Mouse (Mus musculus) cerebellum, adult 9-11 months (tissue): ENCODE data around the gene Enoph1.
A peak's percentile ranks its signal among the peaks of the same experiment; 100 is the strongest.

Source experiments
- DNase-seq: peaks from one replicate; pipeline ENCODE4 v3.0.0; 2022

Enoph1 gene

DNA sequence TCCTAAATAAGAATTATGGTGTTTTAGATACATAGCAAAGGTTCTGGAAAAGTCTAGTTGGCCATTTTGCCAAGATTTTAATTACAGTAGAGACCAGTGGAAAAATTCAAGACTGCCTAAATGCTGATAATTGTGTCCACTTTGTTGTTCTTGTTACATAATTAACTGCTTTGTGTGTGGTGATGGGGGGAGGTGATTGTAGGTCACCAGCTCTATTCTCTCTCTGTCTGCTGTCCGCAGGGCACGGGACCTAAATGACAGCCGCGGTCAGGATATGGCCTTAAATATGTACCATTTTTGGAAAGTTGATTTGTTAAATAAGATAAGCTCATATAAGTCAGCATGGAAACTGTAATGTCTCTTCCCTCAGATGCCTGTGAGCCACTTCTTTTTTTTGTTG is 1.5 kb downstream of the Enoph1 start:
- no peak for DNase-seq

DNA sequence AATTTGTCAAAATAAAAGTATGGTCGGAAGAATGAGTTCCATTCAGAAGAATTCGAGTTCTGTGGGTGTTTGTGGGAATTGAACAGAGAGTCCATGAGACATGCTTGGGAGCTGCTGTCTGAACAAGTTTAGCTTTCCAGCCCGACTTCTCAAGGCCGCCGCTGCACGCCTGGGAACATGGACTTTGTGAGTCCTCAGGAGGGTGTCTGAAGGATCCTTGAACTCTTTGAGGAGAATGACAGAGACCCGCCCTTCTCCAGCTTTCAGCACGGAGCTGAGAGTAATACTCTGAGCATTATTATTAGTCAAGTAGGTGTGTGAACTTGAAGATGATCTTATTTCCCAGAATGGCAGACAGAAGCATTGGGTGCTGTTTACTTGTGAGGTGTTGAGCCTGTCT is 2.7 kb downstream of the Enoph1 start:
- DNase-seq, result no peak

DNA sequence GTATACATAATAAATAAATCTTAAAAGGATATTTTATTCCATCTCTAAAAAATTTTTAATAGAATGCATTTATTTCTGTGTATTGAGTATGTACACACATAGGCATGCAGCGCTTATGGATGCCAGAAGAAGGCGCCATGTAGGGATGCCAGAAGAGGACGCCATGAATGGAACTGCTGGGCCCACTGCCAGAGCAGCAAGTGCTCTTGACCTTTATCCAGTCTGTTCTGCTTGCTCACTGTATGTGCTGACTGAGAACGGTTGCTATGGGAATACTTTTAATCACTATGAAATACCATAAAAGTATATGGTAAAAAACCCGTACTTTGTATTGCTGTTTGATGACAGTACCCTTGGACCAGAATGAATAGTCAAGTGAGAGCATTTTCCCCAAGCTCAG is 3.6 kb downstream of the Enoph1 start:
- DNase-seq, result peak; percentile 79

- DNase-seq, result no peak
Observed at GRCm38 (mm10) chr5:100044030-100044429, 4.2 kb downstream of the Enoph1 start.

DNA sequence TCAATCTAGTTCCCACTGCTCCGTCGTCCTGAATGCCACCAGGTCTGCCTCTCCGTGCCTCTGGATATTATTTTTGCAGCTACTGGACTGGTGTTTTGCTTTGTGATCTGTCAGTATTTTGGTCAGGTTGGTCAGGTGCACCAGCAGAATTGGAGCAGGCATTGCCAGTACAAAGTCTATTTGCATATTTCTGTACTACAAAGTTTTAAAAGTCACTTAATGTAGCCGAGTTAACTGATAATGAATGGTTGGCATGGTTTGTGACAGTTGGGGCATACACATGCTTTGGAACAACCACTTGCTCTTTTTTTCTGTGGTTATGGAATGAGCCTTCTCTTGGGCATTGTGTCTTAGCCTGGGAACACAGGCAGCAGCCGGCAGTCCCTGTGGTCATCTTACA is 4.8 kb downstream of the Enoph1 start:
- no peak for DNase-seq

DNA sequence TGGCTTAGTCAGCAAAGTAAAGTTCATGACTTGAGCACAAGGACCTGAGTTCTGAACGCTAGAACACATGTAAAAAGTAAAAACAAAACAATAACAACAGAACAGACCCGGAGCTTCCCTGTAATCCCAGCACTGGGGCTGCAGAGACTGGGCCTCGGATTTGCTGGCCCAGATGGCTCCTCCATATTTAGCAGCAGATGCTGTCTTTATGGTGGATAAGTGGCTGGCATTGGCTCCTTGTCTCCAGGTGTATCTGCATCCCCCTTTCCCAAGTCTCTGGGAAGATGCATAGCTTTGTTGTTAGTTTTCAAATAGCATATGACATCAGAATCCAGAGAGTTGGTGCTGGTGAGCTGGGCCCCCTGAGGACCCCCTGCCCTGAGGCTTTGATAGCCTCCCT is 6.3 kb downstream of the Enoph1 start:
- no peak for DNase-seq

- DNase-seq, result no peak
Observed at GRCm38 (mm10) chr5:100047143-100047640, 7.4 kb downstream of the Enoph1 start.

DNA sequence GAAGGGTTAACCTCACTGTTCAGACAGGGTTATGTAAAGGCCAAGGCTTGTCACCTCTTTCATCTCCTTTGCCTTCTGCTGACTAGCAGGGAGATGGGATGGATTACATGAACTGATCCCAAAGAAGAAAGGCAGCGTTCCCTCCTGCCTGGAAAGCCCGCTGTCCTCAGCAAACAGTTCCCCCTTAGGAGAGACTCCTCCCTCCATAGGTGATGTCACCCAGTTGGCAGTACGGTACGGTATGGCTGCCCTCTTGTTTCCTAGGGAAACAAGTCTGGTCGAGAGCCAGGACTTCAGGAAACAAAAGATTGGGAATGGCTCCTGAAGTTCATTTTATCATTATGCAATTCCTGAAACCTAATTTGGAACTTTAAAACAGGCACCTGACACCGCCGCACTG is 8.1 kb downstream of the Enoph1 start:
- peak; percentile 47 for DNase-seq

- no peak for DNase-seq
Observed at GRCm38 (mm10) chr5:100049904-100050303, 10.1 kb downstream of the Enoph1 start.

- no peak for DNase-seq
Observed at GRCm38 (mm10) chr5:100052728-100053127, 12.9 kb downstream of the Enoph1 start.

DNA sequence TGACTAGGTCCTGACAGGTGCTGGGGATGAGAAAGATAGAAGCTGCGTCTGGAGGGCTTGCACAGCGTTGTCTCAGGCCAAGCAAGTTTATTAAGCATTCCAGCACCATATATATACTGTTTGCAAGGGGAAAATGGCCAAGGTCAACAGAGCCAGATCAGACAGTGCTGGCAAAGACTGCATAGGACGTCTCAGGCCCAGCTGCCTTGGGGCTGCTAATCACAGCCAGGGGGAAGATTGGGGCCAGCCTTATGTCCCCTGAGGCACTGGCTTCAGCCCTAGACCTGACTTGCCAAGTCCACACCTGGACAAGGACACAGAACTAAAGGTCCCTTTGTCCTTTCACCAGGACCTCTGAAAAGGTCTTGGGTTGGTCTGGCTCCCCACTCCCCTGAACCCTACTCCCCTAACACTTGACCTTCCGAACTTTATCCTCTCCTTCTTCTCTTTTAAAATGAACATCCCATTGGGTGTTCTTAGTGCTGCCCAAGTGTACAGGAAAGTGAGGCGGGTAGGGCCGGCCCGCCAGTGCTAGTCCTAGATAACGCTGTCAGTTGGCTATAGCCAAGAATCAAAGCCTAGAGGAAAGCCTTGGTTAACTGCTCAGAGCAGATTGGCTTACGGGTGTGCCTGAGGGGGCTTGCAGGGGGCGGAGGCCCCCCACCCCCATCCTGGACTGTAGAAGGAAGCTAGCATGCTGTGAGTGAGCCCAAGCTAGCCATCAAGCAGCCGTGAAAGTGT is 15.2 kb downstream of the Enoph1 start:
- no peak for DNase-seq

DNA sequence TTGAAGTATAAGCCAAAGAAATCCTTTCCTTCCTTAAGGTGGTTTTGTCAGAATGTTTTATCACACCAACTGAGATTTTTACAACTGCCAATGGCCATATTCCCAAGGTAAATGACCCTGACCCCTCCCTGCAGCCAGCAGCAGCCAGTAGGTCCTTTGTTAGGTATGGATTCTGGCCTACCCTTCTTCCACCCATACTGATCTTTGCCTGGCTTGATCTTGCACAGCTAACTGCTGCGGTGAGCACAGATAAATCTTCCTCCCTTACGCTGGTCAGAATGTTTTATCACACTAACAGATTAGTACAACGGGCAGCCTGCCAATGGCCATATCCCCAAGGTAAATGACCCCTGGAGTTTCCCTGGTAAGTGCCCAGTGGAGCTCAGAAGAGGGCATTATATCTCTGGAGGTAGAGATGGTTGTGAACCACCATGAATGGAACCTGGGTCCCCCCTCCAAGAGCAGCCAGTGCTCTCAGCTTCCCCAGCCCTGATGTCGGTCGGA is 16.1 kb downstream of the Enoph1 start:
- no peak for DNase-seq

- no peak for DNase-seq
Observed at GRCm38 (mm10) chr5:100057461-100058209, 17.9 kb downstream of the Enoph1 start.

DNA sequence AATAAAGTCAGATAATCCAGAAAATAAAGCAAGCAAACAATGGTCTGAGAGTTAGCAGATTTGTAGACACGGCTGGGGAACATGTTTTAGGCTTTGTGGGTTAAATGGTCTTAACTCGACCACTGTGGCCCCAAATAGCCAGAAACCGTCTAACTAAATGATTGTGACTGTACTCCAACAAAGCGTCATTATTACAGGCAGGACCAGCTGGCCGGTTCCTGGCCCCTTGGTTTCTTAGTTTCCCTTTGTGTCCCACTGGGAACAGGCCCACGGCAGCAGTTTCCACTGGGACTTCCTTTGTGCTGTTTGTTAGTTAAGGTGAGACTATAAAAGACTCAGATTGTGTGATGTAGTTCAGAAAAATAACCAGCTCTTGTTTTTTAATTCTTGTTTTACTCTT is 18.9 kb downstream of the Enoph1 start:
- no peak for DNase-seq

DNA sequence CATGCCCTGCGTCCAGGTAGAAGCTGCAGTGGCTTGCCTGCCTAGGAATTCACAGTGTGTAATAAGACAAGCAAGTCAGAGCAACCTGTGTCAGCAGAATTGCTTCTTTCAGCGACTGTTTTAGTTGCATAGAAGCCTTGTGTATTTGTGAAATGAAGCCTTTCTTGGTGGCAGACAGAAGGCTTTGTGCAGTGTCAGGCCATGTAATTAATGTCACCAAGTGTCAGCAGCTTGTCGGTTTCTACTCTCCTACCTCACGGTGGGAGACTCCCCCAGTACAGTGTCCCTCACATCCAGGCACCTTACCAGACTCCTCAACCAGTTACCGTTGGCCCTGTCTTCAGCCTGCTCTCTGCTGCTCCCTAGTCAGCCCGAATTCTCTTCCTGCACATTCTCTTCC is 19.5 kb downstream of the Enoph1 start:
- DNase-seq, result no peak

GRCm38 (mm10) chr5:100060876-100061275 is 21.1 kb downstream of the Enoph1 start:
- no peak for DNase-seq

- DNase-seq, result no peak
Observed at GRCm38 (mm10) chr5:100067579-100067978, 27.8 kb downstream of the Enoph1 start.

GRCm38 (mm10) chr5:100069526-100069925 is 29.7 kb downstream of the Enoph1 start:
- no peak for DNase-seq

GRCm38 (mm10) chr5:100070255-100070654 is 30.5 kb downstream of the Enoph1 start:
- DNase-seq, result peak; percentile 76

- DNase-seq, result no peak
Observed at GRCm38 (mm10) chr5:100071541-100071940, 31.8 kb downstream of the Enoph1 start.

DNA sequence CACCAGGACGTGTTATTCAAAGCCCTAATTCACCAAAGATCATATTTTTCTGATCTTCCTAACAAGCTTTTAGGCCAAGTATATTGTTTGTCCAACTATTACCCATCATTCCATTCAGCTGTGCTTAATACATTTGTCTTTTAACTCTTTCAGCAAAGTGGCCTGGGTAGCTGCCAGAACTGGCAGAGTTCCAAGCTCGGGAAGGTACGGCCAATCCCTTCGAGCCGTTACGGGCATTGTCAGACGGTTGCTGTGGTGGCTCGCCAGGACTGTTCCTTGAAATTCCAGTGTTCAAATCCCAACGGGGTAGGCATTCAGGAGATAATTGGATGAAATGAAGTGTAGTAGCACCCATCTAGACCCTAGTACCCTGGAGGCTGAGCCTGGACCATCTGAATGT is 32.8 kb downstream of the Enoph1 start:
- no peak for DNase-seq

DNA sequence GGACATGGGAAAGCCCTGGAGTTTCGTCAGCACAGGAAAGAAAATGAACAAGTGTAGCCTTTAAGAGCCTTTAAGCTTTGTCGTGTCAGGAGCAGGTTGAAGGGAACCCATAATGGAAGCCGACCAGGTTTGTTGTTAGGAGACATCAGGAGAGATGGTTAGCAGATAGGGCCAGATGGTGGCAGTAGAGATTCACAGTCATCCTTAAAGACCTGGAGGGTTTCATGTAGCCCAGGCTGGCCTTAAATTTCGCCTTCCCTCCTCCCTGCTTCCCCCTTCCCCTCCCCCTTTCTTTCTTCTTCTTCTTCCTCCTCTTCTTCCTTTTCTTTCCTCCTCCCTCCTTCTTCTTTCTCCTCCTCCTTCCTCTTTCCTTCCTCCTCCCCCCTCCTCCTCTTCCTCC is 34.8 kb downstream of the Enoph1 start:
- DNase-seq, result peak; percentile 32

GRCm38 (mm10) chr5:100079040-100079930 is 39.5 kb downstream of the Enoph1 start:
- DNase-seq, result peak; percentile 30
